Mouse (Mus musculus) adrenal gland, adult 10 weeks (tissue): ENCODE data around the gene Amph. TPM values are rescaled to one million over a fixed set of nuclear protein-coding genes. Genes with fewer than 3 reads are reported as not detected.

Experiments
- polyA plus RNA-seq: library from polyadenylated mRNA; stranded (reverse); fragments of 350-450 nt; fragmentation: Illumina TruSeq; extraction: RNeasy Lipid Tissue Mini Kit (QIAGEN cat#74804); gene quantifications from one replicate; pipeline ENCODE4 v1.2.3, GENCODE M21; 2014; ENCODE audit warnings: low read depth, low replicate concordance

The Amph gene
- polyA plus RNA-seq = 2.3 TPM

DNA sequence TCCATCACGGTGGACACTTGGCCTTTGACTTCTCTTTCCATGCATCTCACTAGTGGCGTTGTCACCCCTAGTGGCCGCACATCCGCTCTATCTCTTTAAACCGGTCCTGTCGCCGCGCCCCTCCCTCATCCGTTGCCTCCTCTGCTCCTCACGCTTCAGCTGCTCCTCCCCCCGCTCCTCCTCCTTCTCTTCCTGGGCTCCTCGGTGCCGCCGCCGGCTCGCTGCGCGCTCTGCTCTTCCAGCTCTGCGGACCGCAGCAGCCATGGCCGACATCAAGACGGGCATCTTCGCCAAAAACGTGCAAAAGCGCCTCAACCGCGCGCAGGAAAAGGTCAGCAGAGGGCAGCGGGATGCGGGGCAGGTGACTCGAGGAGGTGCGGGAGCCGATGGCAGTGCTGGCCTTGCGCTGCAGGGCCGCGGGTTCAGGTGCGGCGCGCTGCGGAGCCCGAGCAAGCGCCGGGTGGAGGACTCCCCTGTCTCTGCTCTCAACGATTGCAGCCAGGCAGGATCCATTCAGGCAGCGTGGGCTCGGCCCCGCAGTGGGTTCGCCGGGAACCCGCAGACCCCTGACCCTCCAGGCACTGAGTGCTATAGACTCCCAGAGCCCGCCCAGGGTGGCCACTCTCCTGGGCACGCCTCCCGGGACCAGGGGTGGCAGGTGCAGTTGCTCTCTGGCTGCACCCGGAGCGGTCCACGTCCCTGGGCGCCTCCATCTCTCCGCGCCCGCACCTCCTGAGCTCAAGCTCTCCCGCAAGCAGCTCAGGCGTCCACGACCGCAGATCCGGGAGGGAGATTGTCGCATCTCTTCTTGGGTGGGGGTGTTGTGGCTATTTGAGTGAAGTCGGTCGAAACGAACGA is at the start of gene Amph:
TSS of gene Amph (plus strand) at position 35 of the 858 bp plus-strand sequence.

Other genes starting within 250 kb of the Amph start
- 180 TPM for gene Vps41, start 230.9 kb upstream of the Amph start, polyA plus RNA-seq